8 mouse cellular contexts compared by ENCODE assay signal in the genomic region with DNA sequence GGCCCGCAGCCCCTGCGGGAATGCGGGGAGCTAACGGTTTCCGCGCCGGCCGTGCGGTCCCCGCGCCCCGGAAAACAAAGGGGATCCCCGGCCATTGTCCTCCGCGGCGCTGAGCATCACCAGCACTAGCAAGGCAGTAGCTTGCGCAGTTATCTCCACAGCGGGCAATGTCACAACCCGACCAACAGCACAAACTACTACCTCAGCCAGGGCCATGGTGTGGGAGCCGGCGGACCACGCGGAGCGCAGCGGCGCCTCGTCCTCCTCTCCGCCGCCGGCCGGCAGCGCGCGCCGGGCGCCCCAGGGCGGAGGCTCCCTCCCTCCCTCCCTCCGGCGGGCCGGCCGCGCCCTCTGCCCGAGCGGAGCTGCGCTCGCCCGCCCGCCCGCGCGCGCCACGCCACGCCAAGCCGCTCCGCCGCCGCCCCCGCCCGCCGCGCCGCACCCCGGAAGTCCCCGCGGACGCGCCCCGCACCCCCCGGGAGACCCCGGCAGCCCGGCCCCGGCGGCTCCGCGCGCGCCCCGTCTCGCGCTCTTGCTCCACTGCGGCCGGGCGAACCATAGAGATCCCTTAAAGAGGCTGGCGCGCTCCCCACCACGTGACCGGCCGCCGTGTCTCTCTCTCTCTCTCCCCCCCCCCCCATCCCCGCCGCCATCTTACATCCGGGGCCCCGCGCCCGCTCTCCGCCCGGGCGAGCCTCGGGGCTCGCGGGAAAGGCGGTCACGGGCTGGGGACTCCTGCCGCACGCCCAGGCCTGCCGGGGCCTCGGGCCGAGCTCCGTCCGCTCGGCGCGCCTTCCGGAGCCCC.
A peak's percentile ranks its signal among the peaks of the same experiment; 100 is the strongest.
DNase-seq lines count a peak whose midpoint lies in the region; ATAC-seq and TF ChIP-seq lines count a peak whose summit lies in the region.

No protein-coding gene starts in this region.

- WGBS in hindbrain, postnatal 0 days = under 1% methylated on average over 66 of the region's 115 CpGs

- H3K4me1 ChIP-seq in hindbrain, postnatal 0 days (ENCODE audit: insufficient read depth, low read length) = no peaks in the 10 kb centered on the region
- peaks cover 46% of the 10 kb centered on the region for H3K4me1 ChIP-seq in megakaryocyte, embryonic 14.5 days

- TF ChIP-seq CTCF in gastrocnemius, adult 2 months (IDR thresholded peaks at IDR 0.05) = no peak
- TF ChIP-seq CTCF in hindbrain, postnatal 0 days (IDR thresholded peaks at IDR 0.05; ENCODE audit: low read depth) = no peak

- intact Hi-C loops in gastrocnemius, adult 2 months (cut with DNase I) = loop anchor here (1.0 to 5.0 kb wide), 2 partner anchors 93 to 178 kb away; no protein-coding TSS in a partner anchor
- intact Hi-C loops in left cerebral cortex, postnatal 10 days (cut with DNase I) = loop anchor here (2.0 to 10.0 kb wide), 2 partner anchors 179 to 311 kb away; partner anchors contain the start of gene Ppm1h

- ATAC-seq in activated CD4-positive, CD25-positive, alpha-beta regulatory T cell, adult 4 months = peak; percentile 34
- peak; percentile 95 for ATAC-seq in hindbrain, postnatal 0 days

- H3K4me2 ChIP-seq in hindbrain, postnatal 0 days (ENCODE audit: low read depth, low read length) = peak overlapping the region; percentile 70

- peak overlapping the region; percentile 97 for H3K9ac ChIP-seq in hindbrain, postnatal 0 days (replicated peaks; ENCODE audit: low read length)

- peak overlapping the region; percentile 97 for H3K4me3 ChIP-seq in gastrocnemius, adult 2 months
- H3K4me3 ChIP-seq in hindbrain, postnatal 0 days (ENCODE audit: low read length) = peak overlapping the region; percentile 98
- H3K4me3 ChIP-seq in megakaryocyte, embryonic 14.5 days (replicated peaks) = peak overlapping the region; percentile 99

- DNase-seq in cerebellum, postnatal 4 days (ENCODE audit: low spot score in 2 of 2) = peak; percentile 50 to 78
- peak; percentile 93 for DNase-seq in gastrocnemius, adult 2 months
- peak; percentile 91 for DNase-seq in hindbrain, postnatal 0 days (ENCODE audit: low spot score)
- DNase-seq in left cerebral cortex, postnatal 10 days (ENCODE audit: extremely low spot score in 1 of 2, low spot score in 2 of 2) = peak; percentile 73 to 92
- DNase-seq in right cerebral cortex, adult 18-20 months = peak; percentile 82
- peak; percentile 87 for DNase-seq in urinary bladder, adult 2 months (ENCODE audit: low spot score)

- H3K36me3 ChIP-seq in hindbrain, postnatal 0 days (ENCODE audit: insufficient read depth, low read length) = 0 out of 2 replicates have a peak, but pooled peaks cover 1% of the 10 kb centered on the region
- peaks cover 24% of the 10 kb centered on the region for H3K36me3 ChIP-seq in megakaryocyte, embryonic 14.5 days (replicated peaks; ENCODE audit: low read length)

- H3K27me3 ChIP-seq in hindbrain, postnatal 0 days (ENCODE audit: insufficient read depth, low read length) = no peaks in the 10 kb centered on the region
- H3K27me3 ChIP-seq in megakaryocyte, embryonic 14.5 days (replicated peaks) = no peaks in the 10 kb centered on the region

- H3K27ac ChIP-seq in gastrocnemius, adult 2 months = peak overlapping the region; percentile 98
- peak overlapping the region; percentile 99 for H3K27ac ChIP-seq in hindbrain, postnatal 0 days

- H3K9me3 ChIP-seq in hindbrain, postnatal 0 days (ENCODE audit: low read length) = no peaks in the 10 kb centered on the region
- H3K9me3 ChIP-seq in megakaryocyte, embryonic 14.5 days = no peaks in the 10 kb centered on the region

Comparison
In these comparisons a context has a peak if more than half of its experiments do, and no peak if none do; other contexts are left out.
1. Peak in every context shown above with its lines: DNase-seq, ATAC-seq, H3K4me3 ChIP-seq and H3K27ac ChIP-seq.